Mouse (Mus musculus): ENCODE results near the gene Rad17. TPM values are rescaled to one million over a fixed set of nuclear protein-coding genes. Genes with fewer than 3 reads are reported as not detected.
A peak's percentile ranks its signal among the peaks of the same experiment; 100 is the strongest.

Gene Rad17
- total and polyA plus RNA-seq, 2 experiments from 2014 or later = 13.5 to 14.0 TPM

DNA sequence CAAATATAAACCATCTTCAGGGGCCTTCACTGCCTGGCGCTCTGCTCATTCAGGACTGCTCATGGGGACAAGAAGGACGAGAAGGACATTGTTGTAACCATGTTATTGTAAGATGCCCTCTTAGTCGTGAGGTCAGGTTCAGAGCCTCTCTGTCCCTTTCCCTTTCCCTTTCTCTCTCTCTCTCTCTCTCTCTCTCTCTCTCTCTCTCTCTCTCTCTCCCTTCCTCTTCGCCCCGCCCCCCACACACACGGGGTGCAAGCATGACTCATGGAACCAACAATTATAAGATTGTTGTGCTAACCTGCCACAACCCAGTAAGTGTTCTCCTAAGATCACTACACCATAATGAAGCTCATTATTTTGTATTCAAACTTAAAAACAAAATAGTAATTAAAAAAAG is 68.7 kb downstream of the Rad17 start:
- no peak for TF ChIP-seq CTCF (IDR thresholded peaks at IDR 0.05)
- H3K27ac ChIP-seq (ENCODE audit: low read depth, low read length) = no peak overlapping the region
- H3K36me3 ChIP-seq (ENCODE audit: insufficient read depth, low read length) = no peaks in the 10 kb centered on the region
- no peaks in the 10 kb centered on the region for H3K27me3 ChIP-seq (ENCODE audit: insufficient read depth, low read length)
- no peaks in the 10 kb centered on the region for H3K4me1 ChIP-seq (ENCODE audit: insufficient read depth, low read length)
- WGBS = 48% methylated on average over 6 of the region's 6 CpGs
- no peak overlapping the region for H3K4me3 ChIP-seq (ENCODE audit: low read depth, low read length)
- H3K9ac ChIP-seq (replicated peaks; ENCODE audit: low read length, poor library complexity, severe bottlenecking) = no peak overlapping the region
- no peak overlapping the region for H3K4me2 ChIP-seq (ENCODE audit: low read depth, low read length, poor library complexity, severe bottlenecking)
- no peaks in the 10 kb centered on the region for H3K9me3 ChIP-seq (ENCODE audit: low read length)
- DNase-seq (ENCODE audit: low spot score) (no peak), ATAC-seq (ENCODE audit: low FRiP score) (no peak)

GRCm38 (mm10) chr13:100581701-100582100 is 69.2 kb downstream of the Rad17 start:
- H3K4me2 ChIP-seq (ENCODE audit: low read depth, low read length, poor library complexity, severe bottlenecking) = no peak overlapping the region
- H3K27me3 ChIP-seq (ENCODE audit: insufficient read depth, low read length) = no peaks in the 10 kb centered on the region
- WGBS = 41% methylated on average over 3 of the region's 3 CpGs
- no peaks in the 10 kb centered on the region for H3K4me1 ChIP-seq (ENCODE audit: insufficient read depth, low read length)
- no peak for TF ChIP-seq CTCF (IDR thresholded peaks at IDR 0.05)
- DNase-seq (ENCODE audit: low spot score) (no peak), ATAC-seq (ENCODE audit: low FRiP score) (no peak)
- H3K9me3 ChIP-seq (ENCODE audit: low read length) = no peaks in the 10 kb centered on the region
- no peak overlapping the region for H3K9ac ChIP-seq (replicated peaks; ENCODE audit: low read length, poor library complexity, severe bottlenecking)
- H3K27ac ChIP-seq (ENCODE audit: low read depth, low read length) = no peak overlapping the region
- H3K36me3 ChIP-seq (ENCODE audit: insufficient read depth, low read length) = no peaks in the 10 kb centered on the region
- no peak overlapping the region for H3K4me3 ChIP-seq (ENCODE audit: low read depth, low read length)

- H3K9ac ChIP-seq (replicated peaks; ENCODE audit: low read length, poor library complexity, severe bottlenecking) = no peak overlapping the region
- H3K27ac ChIP-seq (ENCODE audit: low read depth, low read length) = no peak overlapping the region
- H3K4me3 ChIP-seq (ENCODE audit: low read depth, low read length) = no peak overlapping the region
- ATAC-seq (ENCODE audit: low FRiP score) (no peak), DNase-seq (ENCODE audit: low spot score) (no peak)
- no peaks in the 10 kb centered on the region for H3K4me1 ChIP-seq (ENCODE audit: insufficient read depth, low read length)
- H3K27me3 ChIP-seq (ENCODE audit: insufficient read depth, low read length) = no peaks in the 10 kb centered on the region
- no peak overlapping the region for H3K4me2 ChIP-seq (ENCODE audit: low read depth, low read length, poor library complexity, severe bottlenecking)
- no peaks in the 10 kb centered on the region for H3K36me3 ChIP-seq (ENCODE audit: insufficient read depth, low read length)
- H3K9me3 ChIP-seq (ENCODE audit: low read length) = no peaks in the 10 kb centered on the region
- TF ChIP-seq CTCF (IDR thresholded peaks at IDR 0.05) = peak; percentile 21; the same call in 1 of the 2 replicates
These were observed 70.9 kb downstream of the Rad17 start for GRCm38 (mm10) chr13:100579951-100580350.

DNA sequence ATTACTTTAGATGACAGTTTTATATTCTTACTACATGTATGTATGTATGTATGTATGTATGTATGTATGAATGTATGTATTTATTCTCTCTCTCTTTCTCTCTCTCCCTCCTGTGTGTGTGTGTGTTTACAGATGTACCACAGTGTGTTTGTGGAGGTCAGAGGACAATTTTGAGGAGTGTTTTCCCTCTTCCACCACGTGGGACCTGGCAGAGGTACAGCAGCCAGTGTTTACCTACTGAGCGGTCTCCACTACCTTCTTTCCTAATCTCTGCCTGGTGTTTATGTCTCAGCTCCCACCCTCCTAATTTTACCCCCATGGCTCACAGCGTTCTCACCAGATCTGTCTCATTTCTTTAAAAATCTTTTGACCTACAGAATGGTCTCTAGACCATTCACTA is 71.6 kb downstream of the Rad17 start:
- Histone ChIP-seq H3K9me3 (ENCODE audit: low read length) (no peaks in the 10 kb centered on the region), H3K4me3 (ENCODE audit: low read depth, low read length) (no peak overlapping the region), H3K4me2 (ENCODE audit: low read depth, low read length, poor library complexity, severe bottlenecking) (no peak overlapping the region), H3K9ac (replicated peaks; ENCODE audit: low read length, poor library complexity, severe bottlenecking) (no peak overlapping the region), H3K4me1 (ENCODE audit: insufficient read depth, low read length) (no peaks in the 10 kb centered on the region), H3K27me3 (ENCODE audit: insufficient read depth, low read length) (no peaks in the 10 kb centered on the region), H3K36me3 (ENCODE audit: insufficient read depth, low read length) (no peaks in the 10 kb centered on the region), H3K27ac (ENCODE audit: low read depth, low read length) (no peak overlapping the region)
- ATAC-seq (ENCODE audit: low FRiP score) (no peak), DNase-seq (ENCODE audit: low spot score) (no peak)
- TF ChIP-seq CTCF (IDR thresholded peaks at IDR 0.05) = no peak
- 62% methylated on average over 3 of the region's 3 CpGs for whole genome bisulfite sequencing

- Histone ChIP-seq H3K27ac (ENCODE audit: low read depth, low read length) (no peak overlapping the region), H3K9me3 (ENCODE audit: low read length) (no peaks in the 10 kb centered on the region), H3K4me2 (ENCODE audit: low read depth, low read length, poor library complexity, severe bottlenecking) (no peak overlapping the region), H3K9ac (replicated peaks; ENCODE audit: low read length, poor library complexity, severe bottlenecking) (no peak overlapping the region), H3K4me1 (ENCODE audit: insufficient read depth, low read length) (no peaks in the 10 kb centered on the region), H3K27me3 (ENCODE audit: insufficient read depth, low read length) (no peaks in the 10 kb centered on the region), H3K36me3 (ENCODE audit: insufficient read depth, low read length) (no peaks in the 10 kb centered on the region), H3K4me3 (ENCODE audit: low read depth, low read length) (no peak overlapping the region)
- WGBS = 76% methylated on average over 2 of the region's 2 CpGs
- ATAC-seq (ENCODE audit: low FRiP score) (no peak), DNase-seq (ENCODE audit: low spot score) (no peak)
- no peak for TF ChIP-seq CTCF (IDR thresholded peaks at IDR 0.05)
These were observed 74.9 kb downstream of the Rad17 start for GRCm38 (mm10) chr13:100575950-100576349.

DNA sequence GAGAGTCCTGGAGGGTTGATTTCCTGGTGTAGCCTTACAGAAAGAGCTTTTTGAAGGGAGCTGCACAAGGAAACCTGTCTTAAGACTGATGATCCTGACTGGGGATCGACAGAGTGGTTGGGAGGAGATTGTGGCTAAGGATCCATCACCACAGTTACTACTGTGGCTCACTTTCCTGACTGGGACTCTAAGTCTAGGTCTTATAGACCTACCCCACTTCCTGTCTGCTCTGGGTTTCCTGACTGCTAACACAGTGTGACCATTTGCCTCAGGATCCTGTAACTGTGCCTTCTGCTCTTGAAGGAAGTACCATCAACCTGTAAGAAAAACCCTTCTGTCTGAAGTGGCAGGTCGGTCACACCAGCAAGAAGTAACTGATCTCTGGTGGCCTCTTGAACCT is 80.1 kb downstream of the Rad17 start:
- H3K36me3 ChIP-seq (ENCODE audit: insufficient read depth, low read length) = no peaks in the 10 kb centered on the region
- DNase-seq (ENCODE audit: low spot score) = no peak
- WGBS = 78% methylated on average over 2 of the region's 2 CpGs

More for the DNA sequence above, 80.1 kb downstream of the Rad17 start:
- no peak overlapping the region for H3K4me2 ChIP-seq (ENCODE audit: low read depth, low read length, poor library complexity, severe bottlenecking)
- H3K4me1 ChIP-seq (ENCODE audit: insufficient read depth, low read length) = no peaks in the 10 kb centered on the region
- no peak for ATAC-seq (ENCODE audit: low FRiP score)
- no peaks in the 10 kb centered on the region for H3K27me3 ChIP-seq (ENCODE audit: insufficient read depth, low read length)
- no peak overlapping the region for H3K4me3 ChIP-seq (ENCODE audit: low read depth, low read length)
- no peak overlapping the region for H3K9ac ChIP-seq (replicated peaks; ENCODE audit: low read length, poor library complexity, severe bottlenecking)
- TF ChIP-seq CTCF (IDR thresholded peaks at IDR 0.05) = no peak
- H3K9me3 ChIP-seq (ENCODE audit: low read length) = no peaks in the 10 kb centered on the region
- no peak overlapping the region for H3K27ac ChIP-seq (ENCODE audit: low read depth, low read length)
